Mouse (Mus musculus): ENCODE results near the gene Tmem39b. TPM values are rescaled to one million over a fixed set of nuclear protein-coding genes. Genes with fewer than 3 reads are reported as not detected.
"Not testable (repeated sequence)": the region's sequence is repeated elsewhere in the genome, so short reads cannot be mapped to it uniquely, and the experiment has no call there.

The Tmem39b gene
- 4.0 to 6.4 TPM (median 4.1 TPM) in 3 replicates for total RNA-seq (2017)

- ATAC-seq (replicated peaks; ENCODE audit: insufficient number of reproducible peaks, low FRiP score, low TSS enrichment, poor library complexity, severe bottlenecking), result peak; percentile 83
Measured at GRCm38 (mm10) chr4:129696158-129696985, at the start of gene Tmem39b. TSS of gene Tmem39b (minus strand) at chr4:129696838.

GRCm38 (mm10) chr4:129746106-129746505 lies 49.5 kb upstream of the Tmem39b start:
- no peak for ATAC-seq (replicated peaks; ENCODE audit: insufficient number of reproducible peaks, low FRiP score, low TSS enrichment, poor library complexity, severe bottlenecking)

DNA sequence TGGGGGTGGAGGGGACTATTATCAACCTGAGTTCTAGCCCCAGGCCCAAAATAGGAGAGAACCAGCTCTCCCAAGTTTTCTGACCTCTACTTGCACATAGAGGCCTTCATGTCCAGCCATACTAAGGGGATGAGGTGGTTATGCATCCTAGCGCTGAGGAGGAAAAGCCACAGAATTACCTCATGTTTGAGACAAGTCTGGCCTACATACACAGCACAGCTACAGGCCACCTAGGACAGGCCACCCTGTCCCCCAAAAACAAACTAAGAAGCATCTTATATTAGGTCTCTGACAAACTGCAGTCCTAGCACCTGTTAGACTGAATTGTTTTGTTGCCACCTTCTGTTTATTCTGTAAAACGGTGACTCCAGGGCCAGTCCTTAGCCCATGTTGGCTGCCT lies 46.9 kb upstream of the Tmem39b start:
- ATAC-seq (replicated peaks; ENCODE audit: insufficient number of reproducible peaks, low FRiP score, low TSS enrichment, poor library complexity, severe bottlenecking), result no peak

GRCm38 (mm10) chr4:129743010-129743390 lies 46.4 kb upstream of the Tmem39b start:
- ATAC-seq (replicated peaks; ENCODE audit: insufficient number of reproducible peaks, low FRiP score, low TSS enrichment, poor library complexity, severe bottlenecking), result no peak

DNA sequence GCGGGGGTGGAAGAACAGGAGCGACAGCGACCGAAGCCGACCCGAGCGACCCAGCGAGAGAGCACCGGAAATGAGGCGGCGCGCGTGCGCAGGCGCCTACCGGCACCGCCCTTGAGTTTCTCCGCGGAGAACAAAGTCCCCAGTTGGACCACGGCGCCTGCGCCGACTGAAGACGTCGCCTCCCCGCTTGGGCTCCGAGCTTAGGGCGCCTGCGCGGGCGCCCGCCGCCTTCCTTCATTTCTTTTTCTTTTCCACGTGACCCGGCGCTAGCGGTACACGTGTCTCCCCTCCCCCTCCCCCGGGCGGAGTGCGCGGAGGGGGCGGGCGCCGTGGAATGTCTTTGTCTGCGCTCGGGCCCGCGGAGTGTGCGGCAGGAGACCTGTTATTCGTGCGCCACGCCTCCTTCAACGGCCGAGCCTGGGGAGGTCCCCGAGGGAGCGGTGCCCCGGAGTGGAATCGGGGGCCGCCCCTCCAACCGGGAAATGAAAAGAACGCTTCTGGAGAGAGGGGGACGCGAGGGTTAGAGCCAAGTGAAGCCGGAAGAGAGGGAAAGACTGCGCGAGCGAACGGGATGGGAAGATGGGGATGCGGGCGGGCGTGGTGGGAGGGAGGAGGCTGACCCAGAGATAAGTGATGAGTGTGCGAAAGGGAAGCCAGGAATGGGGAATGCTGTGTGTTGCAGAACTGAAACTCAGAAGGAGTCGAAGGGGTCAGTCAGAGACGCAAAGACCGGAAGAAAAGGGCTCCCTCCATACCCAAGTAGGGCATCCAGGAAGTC lies 45.8 kb upstream of the Tmem39b start, which contains the start of gene Khdrbs1:
Khdrbs1 (minus strand) TSS at position 72 of the 778 bp plus-strand sequence.
- ATAC-seq (replicated peaks; ENCODE audit: insufficient number of reproducible peaks, low FRiP score, low TSS enrichment, poor library complexity, severe bottlenecking), result peak; percentile 87

DNA sequence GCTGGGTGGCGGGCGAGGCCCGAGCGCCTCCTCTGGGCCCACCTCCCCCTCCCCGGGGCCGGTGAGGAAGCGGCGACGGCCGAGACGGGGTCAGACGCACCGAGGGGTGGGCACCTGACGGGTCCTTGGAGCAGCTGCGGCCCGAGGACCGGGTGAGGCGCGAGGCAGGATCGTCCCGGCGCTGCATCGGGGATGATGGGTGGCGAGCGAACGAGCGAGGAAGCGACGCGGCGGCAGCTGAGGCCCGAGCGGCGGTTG lies 45.3 kb upstream of the Tmem39b start:
- no peak for ATAC-seq (replicated peaks; ENCODE audit: insufficient number of reproducible peaks, low FRiP score, low TSS enrichment, poor library complexity, severe bottlenecking)

DNA sequence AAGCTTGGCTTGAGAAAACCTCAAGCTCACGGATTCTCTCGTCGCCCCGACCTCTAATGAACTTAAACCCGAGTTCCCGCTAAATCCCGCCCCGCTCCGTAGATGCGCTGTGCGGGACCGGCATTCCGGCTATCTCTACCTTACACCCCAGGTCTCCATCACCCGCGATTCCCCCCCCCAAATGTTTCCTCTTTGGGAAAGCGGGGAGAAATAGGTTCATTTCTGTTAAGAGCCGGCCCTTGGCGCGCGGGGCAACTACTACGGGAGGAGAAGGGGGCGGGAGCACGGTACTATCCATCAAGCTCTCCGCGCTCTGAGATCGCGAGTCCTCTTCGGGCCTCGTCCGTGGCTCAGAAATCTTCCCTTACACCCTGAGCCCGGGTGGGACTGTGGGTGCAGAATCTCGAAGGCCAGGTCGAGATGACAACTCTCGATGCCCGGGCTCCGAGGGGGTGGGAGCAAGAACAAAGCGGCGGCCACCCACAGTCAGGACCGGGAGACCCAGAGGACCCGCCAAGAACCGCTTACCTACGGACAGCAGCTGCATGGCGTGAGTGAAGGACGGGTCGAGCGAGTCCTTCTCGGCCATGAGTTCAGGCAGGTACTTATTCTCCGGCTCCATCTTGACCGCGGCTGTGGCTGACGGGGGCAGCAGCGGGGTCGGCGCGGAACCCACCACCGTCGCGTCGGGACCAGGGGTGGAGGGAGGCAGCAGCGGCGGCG lies 44.8 kb upstream of the Tmem39b start:
- peak; percentile 27; the same call in 1 of the 2 replicates for ATAC-seq (replicated peaks; ENCODE audit: insufficient number of reproducible peaks, low FRiP score, low TSS enrichment, poor library complexity, severe bottlenecking)

GRCm38 (mm10) chr4:129739111-129739645 lies 42.5 kb upstream of the Tmem39b start:
- ATAC-seq (replicated peaks; ENCODE audit: insufficient number of reproducible peaks, low FRiP score, low TSS enrichment, poor library complexity, severe bottlenecking), result no peak

DNA sequence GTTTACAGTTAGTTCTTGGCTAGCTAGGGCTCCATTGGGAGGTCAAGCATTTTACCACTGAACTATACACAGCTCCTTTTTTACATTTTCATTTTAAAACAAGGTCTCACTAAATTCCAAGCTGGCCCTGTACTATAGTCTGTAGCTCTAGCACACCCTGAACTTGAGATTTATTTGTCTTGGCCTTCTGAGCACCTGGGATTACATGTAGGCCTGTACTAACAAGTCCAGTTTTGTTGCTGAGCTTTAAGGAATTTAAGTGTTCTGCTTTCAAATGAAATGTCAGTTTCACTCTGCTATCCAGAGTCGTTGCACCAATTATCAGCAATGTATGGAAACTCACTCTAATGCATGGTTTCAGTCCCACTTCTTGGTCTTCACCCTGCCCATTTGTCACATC lies 39.5 kb upstream of the Tmem39b start:
- ATAC-seq (replicated peaks; ENCODE audit: insufficient number of reproducible peaks, low FRiP score, low TSS enrichment, poor library complexity, severe bottlenecking), result no peak

DNA sequence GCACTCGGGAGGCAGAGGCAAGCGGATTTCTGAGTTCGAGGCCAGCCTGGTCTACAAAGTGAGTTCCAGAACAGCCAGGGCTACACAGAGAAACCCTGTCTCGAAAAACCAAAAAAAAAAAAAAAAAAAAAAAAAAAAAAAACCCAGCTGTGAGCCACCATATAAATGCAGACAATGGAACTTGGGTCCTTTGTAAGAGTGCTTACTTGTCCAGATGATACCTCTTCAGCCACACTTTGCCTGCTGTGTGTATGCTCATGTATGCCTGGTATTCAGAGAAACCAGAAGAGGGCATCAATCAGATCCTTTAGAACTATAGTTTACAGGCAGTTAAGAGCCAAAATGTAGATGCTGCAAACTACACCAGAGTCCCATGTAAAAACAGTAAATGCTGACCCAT lies 38.8 kb upstream of the Tmem39b start:
- ATAC-seq (replicated peaks; ENCODE audit: insufficient number of reproducible peaks, low FRiP score, low TSS enrichment, poor library complexity, severe bottlenecking), result not testable (repeated sequence)

DNA sequence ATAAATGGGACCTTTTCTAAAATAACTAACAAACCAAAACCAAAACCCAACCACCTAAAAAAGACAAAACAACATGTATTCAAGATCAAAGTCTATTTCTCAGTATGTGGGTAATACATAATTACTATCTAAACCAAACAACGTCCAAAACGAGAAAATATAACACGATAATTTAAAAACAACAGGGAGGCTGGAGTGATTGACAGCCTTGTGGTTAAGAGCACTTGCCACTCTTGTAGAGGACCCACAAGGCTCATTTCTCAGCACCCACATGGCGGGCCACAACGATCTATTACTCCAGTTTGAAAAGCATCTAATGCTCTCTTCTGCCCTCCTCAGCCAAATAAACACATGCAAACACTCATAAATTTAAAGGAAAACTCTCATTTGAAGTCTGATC lies 34.8 kb upstream of the Tmem39b start:
- no peak for ATAC-seq (replicated peaks; ENCODE audit: insufficient number of reproducible peaks, low FRiP score, low TSS enrichment, poor library complexity, severe bottlenecking)

DNA sequence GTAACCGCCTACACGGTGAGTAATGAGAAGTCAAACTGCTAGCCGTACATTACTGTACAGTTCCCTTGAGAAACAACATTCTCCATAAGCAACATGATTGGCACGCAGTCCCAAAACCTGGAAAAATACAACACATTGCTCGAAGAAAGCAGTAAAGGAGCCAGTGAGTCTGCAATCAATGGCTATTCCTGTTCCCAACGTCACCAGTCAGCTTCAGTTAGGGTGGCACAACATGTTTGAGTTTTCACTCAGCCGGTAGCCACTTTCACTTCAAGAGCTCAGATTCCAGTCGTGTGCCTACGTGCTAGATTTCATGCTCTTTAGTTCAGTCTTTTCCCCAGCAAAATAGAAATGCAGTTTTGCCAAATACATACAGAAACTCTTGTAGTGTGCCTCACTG lies 19.7 kb upstream of the Tmem39b start:
- no peak for ATAC-seq (replicated peaks; ENCODE audit: insufficient number of reproducible peaks, low FRiP score, low TSS enrichment, poor library complexity, severe bottlenecking)

GRCm38 (mm10) chr4:129709486-129710129 lies 13.0 kb upstream of the Tmem39b start:
- ATAC-seq (replicated peaks; ENCODE audit: insufficient number of reproducible peaks, low FRiP score, low TSS enrichment, poor library complexity, severe bottlenecking), result no peak

DNA sequence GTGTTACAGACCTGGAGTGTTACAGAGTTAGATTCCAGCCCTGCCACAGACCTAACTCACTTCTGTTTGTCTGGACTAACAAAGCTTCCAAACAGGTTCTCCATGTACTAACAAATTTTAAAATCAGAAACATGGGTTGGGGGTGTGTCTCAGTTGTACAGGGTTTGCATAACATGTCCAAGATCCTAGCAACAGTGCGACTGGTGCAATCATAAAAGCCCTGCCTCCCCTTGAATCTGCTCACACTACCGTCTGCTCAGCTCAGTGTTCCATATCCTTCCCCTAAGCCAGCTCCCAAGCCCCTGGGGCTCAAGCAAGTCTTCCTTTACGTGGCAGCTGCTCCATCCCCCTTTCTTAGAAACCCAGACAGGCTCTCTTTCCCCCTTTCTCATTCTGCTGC lies 10.1 kb upstream of the Tmem39b start:
- no peak for ATAC-seq (replicated peaks; ENCODE audit: insufficient number of reproducible peaks, low FRiP score, low TSS enrichment, poor library complexity, severe bottlenecking)

- ATAC-seq (replicated peaks; ENCODE audit: insufficient number of reproducible peaks, low FRiP score, low TSS enrichment, poor library complexity, severe bottlenecking), result no peak
Measured at GRCm38 (mm10) chr4:129702454-129702853, 5.8 kb upstream of the Tmem39b start.

DNA sequence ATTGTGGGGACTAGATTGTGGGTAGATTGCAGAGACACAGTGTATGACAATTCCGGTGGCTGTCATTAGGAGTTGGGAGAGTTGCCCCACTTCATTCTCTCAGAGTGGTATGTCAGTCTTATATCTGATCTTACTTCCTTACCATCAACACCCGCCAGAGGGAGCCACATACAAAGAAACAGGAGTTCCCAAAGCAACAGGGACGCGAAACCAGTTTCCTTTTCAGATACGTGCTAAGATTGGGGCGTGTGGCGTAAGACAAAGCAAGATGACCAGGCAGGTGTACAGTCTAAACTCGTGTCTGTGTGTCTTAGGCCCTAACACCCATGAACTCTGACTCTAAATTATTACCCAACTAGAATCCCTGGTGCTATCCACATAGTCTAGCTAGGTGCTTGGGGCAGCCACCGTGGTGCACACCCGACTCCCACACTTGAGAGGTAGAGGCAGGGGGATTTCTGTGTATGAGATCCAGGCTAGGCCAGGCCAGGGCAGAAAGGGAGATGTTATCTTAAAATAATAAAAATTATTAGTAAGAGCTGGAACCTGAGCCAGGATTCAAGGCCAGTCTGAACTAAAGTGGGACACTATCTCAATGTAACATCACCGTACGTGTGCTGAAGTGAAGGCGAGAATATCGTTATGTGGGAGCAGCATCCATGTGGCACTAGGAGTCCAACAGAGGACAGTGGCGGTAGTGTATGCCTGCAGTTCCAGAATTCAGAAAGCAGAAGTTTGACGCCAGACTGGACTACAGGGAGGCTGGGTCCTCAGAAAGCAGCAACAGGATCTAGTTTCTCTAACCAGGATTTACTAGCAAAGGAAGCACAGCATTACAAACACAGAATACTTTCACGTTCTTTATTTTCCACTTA lies 5.1 kb upstream of the Tmem39b start:
- ATAC-seq (replicated peaks; ENCODE audit: insufficient number of reproducible peaks, low FRiP score, low TSS enrichment, poor library complexity, severe bottlenecking), result peak; percentile 86

DNA sequence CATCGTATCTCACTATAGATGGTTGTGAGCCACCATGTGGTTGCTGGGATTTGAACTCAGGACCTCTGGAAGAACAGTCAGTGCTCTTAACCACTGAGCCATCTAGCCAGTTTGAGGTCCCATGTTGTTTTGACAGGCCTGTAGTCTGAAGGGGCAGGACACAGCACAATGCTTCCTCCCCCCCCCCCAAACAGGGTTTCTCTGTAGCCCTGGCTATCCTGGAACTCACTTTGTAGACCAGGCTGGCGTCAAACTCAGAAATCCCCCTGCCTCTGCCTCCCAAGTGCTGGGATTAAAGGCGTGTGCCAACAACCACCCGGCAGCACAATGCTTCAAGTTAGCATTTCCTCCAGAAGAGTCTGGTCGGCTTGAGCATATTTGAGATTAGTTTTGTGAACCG lies 4.0 kb upstream of the Tmem39b start:
- ATAC-seq (replicated peaks; ENCODE audit: insufficient number of reproducible peaks, low FRiP score, low TSS enrichment, poor library complexity, severe bottlenecking), result not testable (repeated sequence)

DNA sequence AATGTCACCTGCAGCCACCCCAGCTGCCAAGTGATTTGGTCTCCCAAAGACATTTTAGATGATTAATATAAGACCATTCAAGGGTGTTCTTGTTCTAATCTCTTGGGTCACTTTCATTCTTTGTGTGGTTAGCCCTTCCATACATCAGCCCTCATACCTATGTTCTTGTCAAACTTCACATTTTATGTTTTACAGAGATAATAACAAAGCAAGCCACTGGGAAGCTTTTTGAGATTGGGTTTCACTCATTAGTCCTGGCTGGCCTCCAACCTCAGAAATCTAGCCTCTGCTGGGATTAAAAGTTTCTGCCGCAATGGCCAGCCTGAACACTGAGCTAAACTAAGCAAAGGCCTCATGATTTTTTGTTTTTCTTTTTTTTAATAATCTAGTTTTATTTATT lies 3.6 kb upstream of the Tmem39b start:
- ATAC-seq (replicated peaks; ENCODE audit: insufficient number of reproducible peaks, low FRiP score, low TSS enrichment, poor library complexity, severe bottlenecking), result no peak
